Mouse (Mus musculus): ENCODE measurements around the gene Zfpm1. TPM values are rescaled to one million over a fixed set of nuclear protein-coding genes. Genes with fewer than 3 reads are reported as not detected.
A peak's percentile ranks its signal among the peaks of the same experiment; 100 is the strongest.

Zfpm1 gene
- 24.6 and 51.1 TPM in 2 replicates for polyA plus RNA-seq (2012; rRNA removed)

DNA sequence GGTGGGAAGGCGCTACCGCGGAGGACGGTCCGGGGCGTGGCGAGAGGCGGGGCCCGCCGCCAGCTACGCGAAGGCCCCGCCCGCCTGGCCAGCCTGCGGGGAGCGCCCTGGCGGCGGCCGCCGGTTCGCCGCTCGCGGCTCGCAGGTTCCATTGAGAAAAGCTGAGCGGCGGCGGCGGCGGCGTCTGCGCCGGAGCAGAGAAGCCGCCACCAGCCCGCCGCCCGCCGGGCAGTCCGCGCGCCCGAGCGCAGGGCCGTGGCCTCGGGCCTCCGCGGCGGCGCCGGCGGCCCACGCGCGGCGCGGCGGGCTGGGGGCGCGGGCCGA is at the start of gene Zfpm1:
Zfpm1 (plus strand) TSS at position 107 of the 324 bp plus-strand sequence.
- DNase-seq (ENCODE audit: low read depth, low spot score) = no peak
- WGBS = 5% methylated on average over 60 of the region's 60 CpGs

DNA sequence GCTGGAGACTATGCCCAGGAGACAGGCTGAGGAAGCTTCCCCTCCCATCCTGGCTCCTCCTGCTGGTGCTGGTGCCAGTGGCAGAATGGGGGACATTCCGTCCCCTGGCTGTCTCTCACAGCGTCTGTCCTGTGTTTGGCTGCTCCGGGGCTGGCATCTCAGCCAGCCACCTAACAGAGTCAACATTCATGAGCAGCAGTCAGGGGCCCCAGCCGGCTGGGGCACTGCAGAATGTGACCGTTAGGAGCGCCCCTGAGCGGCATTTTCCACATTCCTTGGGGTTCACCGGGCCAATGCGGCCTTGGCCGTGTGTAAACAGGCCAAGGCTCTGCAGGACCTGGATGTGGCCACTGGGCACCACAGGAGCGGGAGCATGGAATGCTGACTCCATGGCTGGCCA is 47.9 kb upstream of the Zfpm1 start:
- 25% methylated on average over 11 of the region's 11 CpGs for WGBS
- no peak for DNase-seq (ENCODE audit: low read depth, low spot score)

DNA sequence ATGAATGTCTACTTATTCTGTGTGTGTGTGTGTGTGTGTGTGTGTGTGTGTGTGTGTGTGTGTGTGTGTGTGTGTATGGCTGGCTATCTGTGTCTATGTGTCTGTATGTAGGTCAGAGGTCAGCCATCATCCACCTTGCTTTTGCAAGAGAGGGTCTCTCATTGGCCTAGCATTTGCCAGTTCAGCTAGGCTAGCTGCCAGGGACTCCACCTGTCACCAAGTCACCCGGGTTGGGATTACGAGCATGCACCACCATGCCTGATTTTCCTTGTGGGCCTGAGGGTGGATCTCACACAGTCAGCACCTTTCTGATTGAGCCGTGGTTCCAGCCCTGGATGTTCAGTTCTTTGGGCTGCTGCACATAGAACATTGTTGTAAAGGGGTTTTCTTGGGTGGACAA is 45.4 kb upstream of the Zfpm1 start:
- 59% methylated on average over 3 of the region's 3 CpGs for WGBS
- no peak for DNase-seq (ENCODE audit: low read depth, low spot score)

DNA sequence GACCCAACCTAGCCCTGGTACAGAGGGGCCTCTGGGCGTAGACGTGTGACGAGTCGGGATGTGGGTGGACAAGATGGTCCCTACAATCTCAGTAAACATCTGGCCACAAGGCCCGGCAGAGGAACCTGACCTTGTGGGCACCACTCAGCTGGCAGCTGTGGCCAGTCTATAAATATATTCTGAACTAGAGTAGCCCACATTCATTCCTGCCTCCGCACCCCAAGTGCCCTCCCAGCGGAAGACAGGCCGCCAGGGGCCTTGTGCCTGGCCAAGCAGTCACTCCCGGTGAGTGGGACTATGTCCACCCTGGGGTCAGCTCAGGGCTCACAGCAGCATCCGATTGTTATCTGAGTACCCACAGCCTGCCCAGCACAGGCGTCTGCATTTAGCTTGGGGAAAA is 43.7 kb upstream of the Zfpm1 start:
- WGBS = 66% methylated on average over 11 of the region's 11 CpGs
- DNase-seq (ENCODE audit: low read depth, low spot score) = no peak

DNA sequence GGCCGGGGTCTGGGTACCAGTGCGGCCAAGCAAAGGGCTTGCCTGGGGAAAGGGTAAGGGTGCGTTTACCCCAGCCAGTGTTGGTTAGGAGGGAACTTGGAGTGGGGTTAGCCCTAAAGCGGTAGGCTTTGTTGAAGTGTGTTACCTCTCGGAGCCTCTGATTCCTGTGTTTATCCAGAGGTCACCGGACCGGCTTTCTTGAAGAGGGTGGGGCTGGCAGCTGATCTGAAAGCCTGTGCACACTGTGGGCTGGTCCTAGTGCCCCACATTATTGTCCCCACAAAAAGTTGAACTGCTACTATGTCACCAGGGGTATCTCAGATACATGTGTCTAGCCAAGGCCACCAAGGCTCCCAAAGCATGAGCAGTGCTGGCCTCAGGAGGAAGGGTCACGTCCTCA is 43.2 kb upstream of the Zfpm1 start:
- DNase-seq (ENCODE audit: low read depth, low spot score) = no peak
- 25% methylated on average over 8 of the region's 8 CpGs for WGBS

DNA sequence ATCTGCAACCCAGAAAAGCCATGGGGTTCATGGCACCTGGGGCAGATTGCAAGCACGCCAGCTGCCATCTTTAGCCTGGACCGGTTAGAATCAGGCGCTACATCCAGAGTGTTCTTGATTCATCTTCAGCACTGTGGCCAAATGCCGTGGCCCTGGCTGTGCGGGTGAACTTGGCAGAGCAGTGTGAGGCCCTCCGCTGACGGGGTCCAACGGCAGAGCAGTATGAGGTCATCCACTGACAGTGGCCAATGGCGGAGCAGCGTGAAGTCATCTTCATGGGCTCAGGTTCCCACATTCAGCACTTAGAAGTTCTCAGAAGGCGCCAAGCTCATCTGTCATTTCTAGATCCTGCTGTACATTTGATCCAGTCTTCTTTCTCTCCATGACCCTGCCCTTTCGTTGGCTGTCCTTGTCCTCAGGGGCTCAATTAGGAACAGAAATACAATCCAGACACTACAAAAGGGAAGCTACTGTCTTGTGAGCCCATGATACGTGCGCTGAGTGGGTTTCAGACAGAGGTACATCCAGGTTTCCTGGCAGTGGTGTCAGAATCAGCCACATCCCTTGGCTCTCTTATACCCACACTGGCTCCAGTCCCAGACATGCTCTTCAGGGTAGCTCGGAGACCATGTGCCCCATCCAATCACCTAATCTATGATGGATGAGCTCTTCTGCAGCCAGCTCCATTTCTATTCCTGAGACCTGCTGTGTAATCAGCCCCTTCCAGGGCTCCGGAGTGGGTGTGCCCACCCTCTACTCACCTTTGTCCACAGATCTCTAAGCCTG is 41.5 kb upstream of the Zfpm1 start:
- no peak for DNase-seq (ENCODE audit: low read depth, low spot score)
- 85% methylated on average over 16 of the region's 16 CpGs for WGBS

DNA sequence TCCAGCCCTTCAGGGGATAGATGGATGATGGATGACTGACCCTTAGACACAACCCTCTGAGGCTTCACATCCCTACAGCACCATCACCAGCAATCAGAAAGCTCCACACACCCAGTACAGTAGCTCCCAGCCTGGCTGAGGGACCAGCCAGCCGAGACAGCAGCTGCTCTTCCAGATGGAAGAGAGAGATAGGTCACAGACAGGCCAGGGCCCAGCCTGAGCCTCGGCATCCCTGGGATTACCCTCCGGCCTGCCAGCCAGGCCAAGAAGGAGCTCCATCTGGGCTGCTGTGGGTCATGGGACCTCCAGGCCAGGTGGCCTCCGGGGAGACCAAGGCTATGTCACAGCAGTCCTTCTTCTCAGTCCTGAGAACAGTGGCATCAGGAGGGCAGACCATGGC is 38.6 kb upstream of the Zfpm1 start:
- no peak for DNase-seq (ENCODE audit: low read depth, low spot score)
- WGBS = 77% methylated on average over 4 of the region's 4 CpGs

DNA sequence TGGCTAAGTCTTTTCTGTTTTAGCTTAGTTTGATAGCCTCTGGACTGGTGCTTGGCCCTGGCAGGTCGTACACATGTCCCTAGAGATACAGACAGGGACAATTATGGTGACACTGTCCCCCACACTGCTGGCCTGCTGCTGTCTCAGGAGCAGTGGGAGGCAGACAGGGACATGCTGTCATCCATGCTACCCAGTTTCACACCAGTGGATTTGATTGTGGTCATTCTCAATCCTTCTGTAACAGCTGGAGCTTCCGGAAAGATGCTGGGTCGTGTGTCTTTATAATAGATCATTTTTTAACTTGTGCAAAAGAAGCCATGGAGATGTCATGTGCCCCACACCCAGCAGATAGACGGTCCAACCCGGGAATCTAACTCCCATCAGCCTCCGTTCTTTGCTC is 36.8 kb upstream of the Zfpm1 start:
- no peak for DNase-seq (ENCODE audit: low read depth, low spot score)
- 74% methylated on average over 6 of the region's 6 CpGs for WGBS

DNA sequence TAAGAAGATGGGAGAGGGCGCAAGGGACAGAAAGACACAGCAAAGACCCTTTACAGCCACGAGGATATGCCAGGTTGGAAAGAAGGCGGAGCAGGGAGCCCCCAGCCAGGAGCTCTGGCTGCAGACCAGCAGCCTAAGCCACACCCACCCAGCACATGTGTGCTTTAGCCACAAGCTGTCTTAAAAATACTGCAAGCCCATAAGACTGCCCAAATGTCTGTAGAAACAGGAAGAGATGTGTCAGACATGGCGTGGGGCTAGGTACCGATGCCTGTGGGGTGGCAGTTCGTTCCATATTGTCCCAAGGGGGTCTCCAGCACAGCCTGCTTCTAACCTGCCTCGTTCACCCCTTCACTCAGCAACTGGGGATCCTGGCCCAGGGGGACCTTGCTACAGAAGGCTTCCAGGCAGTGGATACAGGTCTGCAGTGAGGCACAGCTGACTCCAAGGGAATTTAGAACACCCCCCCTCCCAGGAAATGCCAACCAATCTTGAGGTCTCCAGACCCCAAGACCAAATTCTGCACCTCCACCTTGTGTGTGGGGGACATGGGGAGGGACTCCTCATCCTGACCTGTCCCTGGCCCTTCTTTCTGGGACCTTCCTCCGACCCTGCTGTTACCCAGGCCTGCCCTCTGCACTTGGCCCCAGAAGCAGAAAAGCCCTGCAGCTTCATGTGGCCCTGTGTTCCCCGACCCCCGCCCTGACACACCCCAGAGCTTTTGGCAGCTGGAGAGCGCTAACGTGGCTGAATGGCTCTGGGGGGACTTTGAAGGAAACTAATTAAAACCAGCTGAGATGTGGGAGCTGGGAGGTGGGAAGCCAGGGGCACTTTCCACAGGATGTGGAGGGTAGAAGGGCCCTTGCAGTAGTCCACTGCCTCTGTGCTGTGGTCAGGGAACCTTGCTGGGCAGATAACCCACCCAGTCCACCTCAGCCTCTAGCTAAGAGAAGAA is 35.4 kb upstream of the Zfpm1 start:
- 28% methylated on average over 12 of the region's 12 CpGs for WGBS
- DNase-seq (ENCODE audit: low read depth, low spot score) = no peak

DNA sequence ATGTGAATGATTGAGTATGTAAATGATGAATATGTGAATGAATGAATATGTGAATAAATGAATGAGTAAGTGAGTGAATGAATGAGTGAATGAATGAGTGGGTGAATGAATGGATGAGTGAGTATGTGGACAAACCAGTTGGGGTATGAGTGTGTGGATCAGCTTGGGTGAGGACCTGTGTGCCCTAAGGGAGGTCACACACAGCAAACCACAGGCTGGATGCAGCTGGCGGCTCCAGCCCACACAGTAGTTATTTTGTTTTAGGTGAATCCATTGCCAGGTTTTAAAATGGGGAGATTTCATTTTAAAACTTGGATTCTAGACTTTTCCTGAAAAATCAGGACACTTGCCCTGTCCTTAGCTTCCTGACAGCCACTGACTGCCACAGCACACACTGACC is 30.2 kb upstream of the Zfpm1 start:
- DNase-seq (ENCODE audit: low read depth, low spot score) = no peak
- 85% methylated on average over 1 of the region's 1 CpGs for WGBS

DNA sequence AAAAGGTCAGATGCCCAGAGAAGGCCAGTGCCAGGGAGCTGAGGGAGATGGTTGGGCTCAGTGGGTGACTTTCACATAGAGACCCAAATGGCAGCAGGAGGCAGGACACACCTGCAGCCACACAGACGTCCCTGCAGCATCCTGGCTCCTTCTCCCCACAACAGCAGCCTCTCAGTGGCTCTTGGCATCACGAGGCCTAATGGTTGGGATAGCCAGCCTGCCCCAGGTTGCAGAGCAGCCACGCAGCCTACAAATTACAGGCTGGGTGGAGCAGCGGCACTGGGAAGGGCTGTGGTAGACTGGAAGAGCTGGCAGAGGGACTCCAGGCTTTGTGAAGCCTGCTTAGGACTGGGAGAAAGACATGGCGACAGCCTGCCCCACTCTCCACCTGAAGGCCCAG is 29.6 kb upstream of the Zfpm1 start:
- DNase-seq (ENCODE audit: low read depth, low spot score) = no peak
- 39% methylated on average over 5 of the region's 5 CpGs for WGBS

DNA sequence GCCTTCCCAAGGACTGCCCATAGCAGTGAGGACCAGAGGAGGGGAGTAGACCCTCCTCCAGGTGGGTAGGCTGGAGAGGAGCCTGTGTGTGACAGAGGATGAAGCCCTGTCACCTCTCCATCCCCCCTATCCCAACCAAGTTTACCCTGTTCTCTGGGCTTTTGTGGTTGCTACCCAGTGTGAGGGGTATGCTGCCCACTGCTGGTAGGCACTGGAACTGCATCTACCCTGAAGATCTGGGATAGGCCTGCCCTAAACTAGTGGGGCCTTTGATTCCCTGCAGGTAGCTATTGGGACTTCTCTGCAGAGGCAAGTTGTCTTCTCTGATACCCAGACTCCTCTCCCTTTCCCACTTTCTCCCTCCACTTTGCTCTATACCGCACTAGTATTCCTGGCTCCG is 22.6 kb upstream of the Zfpm1 start:
- DNase-seq (ENCODE audit: low read depth, low spot score) = peak; percentile 16
- 71% methylated on average over 2 of the region's 2 CpGs for whole genome bisulfite sequencing

DNA sequence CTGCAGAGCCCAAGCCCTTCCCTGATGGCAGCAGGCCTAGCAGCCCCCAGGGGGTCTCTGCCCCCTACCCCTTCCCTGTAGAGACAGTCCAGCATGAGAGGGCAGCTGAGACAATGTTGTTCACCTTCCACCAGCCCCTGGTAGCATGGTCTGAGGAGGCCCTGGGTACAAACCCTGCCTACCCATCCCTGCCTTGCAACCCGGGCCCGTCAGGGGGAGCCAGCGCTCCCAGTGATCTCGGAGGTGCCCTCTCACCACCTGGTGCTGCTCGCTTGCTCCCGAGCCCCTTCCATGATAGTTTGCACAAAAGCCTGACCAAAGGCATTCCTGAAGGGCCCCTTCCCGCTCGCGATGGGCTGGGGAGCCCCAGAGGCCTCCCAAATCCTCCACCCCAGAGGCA is 21.2 kb upstream of the Zfpm1 start:
- WGBS = 64% methylated on average over 9 of the region's 9 CpGs
- no peak for DNase-seq (ENCODE audit: low read depth, low spot score)

DNA sequence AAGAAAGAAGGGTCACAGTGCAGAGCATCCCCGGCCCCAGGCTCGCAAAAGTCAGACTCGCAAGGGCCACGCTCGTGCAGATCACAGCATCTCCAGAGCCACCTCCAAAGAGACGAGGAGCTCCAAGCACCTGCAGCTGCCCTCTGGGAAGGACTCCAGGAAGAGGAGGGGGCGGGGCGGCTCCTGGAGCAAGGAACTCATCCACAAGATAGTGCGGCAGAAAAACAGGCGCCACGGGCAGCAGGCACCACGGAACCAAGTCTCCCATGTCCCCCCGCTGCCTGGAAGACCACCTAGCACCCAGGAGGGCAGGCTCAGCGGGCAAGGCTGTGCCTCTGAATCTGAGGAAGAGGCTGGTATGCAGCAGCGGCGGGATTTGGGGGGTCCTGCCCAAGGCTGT is 19.1 kb upstream of the Zfpm1 start:
- DNase-seq (ENCODE audit: low read depth, low spot score) = no peak
- 55% methylated on average over 16 of the region's 16 CpGs for WGBS

DNA sequence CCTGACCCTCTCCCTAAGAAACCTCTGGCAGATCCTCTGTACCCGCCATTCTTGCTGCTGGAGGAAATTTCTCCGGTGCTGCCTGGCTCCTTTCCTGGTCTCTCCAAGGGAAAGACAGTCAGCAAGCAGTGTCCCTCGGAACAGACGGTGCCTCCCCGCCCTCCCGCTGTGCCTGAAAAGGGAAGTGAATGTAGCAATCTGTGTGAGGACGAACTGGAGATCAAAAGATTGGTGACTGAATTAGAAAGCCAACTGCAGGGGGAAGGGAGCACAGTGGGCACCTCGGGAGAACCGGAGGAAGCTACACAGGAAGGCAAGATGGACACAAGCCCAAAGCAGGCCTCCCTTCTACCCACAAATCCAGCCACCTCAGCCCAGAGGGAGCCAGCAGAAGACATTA is 17.7 kb upstream of the Zfpm1 start:
- DNase-seq (ENCODE audit: low read depth, low spot score) = no peak

DNA sequence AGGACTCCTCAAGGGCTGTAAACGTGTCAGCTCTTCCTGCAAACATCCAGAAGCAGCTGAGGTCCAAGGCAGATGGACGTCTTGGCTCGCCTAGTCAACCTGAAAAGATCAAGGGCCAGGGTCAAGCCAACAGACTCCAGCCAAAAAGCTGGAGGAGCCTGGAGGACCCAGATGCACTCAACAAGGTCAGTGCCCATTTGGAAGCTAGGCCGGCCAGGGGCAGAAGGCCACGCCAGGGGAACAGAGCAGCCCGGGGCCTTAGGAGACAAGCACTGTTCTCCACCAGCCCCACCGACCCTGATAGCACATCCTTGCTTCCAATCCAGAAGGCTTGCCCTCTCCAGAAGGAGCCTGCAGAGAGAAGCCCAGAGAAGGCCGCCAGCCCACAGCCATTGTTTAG is 16.4 kb upstream of the Zfpm1 start:
- no peak for DNase-seq (ENCODE audit: low read depth, low spot score)
- WGBS = 80% methylated on average over 8 of the region's 8 CpGs

More for the DNA sequence above, 17.7 kb upstream of the Zfpm1 start:
- WGBS = 39% methylated on average over 9 of the region's 9 CpGs

DNA sequence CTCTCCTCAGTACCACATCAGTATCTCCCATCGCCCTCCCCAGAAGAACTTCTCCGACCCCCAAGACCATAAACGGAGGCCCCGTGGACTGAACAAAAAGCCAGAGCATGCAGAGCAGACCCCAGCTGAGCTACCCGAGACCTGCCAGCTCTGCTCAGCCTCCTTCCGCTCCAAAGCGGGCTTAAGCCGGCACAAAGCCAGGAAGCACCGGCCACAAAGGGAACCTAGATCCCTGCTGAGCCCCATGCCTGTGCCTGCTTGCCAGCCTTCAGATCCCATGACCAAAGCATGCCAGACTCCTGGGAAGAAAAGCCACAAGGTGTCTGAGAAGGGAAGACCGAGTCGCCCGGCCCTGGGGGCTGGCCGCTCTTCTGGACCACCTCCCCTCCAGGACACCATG is 15.1 kb upstream of the Zfpm1 start:
- DNase-seq (ENCODE audit: low read depth, low spot score) = no peak
- 69% methylated on average over 13 of the region's 13 CpGs for WGBS

DNA sequence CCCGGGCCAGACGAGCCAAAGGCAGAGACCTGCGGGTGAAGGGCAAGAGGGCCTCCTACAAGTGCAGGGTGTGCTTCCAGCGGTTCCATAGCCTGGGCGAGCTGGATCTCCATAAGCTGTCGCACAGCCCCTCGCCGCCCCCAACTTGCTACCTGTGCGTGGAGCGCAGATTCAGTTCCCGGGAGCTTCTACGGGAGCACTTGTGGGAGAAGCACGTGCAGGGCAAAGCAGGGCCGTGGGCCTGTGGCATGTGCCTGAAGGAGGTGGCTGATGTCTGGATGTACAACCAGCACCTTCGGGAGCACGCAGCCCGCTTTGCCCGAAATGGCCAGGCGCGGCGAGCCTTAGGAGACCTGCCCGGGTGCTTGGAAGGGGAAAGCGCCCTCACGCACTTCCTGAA is 13.1 kb upstream of the Zfpm1 start:
- WGBS = 66% methylated on average over 24 of the region's 24 CpGs

DNA sequence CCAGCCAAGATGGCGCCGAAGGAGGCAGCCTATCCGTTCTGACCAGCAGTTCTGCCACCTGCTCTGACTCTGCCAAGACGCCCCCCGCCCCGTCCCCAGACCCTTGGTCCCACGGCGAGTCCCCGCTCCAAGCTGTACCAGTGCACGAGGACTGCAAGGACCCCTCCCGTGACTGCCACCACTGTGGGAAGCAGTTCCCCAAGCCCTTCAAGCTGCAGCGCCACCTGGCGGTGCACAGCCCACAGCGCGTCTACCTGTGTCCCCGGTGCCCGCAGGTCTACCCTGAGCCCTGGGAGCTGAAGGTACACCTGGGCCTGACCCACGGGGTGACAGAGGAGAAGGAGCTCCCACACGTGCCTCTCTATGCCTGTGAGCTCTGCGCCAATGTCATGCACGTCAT is 12.5 kb upstream of the Zfpm1 start:
- WGBS = 7% methylated on average over 21 of the region's 21 CpGs
- no peak for DNase-seq (ENCODE audit: low read depth, low spot score)

More for the DNA sequence above, 13.1 kb upstream of the Zfpm1 start:
- DNase-seq (ENCODE audit: low read depth, low spot score) = no peak

DNA sequence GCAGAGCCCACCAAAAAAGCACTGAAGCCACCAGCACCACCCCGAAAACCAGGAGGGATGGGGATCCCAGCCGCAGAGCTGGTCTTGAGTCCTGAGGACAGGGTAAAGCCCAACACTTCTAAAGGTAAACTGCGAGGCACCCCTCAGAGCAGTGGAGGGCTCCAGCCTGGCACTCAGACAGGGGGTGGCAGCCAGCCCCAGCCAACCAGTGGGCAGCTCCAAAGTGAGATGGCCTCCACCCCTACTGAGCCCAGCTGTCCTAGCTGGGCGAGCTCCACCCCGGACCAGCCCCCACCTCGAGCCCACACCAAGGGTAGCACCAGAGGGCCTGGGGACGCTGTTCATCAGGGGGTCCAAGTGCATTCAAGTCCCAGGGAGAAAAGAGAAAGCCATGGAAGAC is 11.4 kb upstream of the Zfpm1 start:
- WGBS = 86% methylated on average over 7 of the region's 7 CpGs
- no peak for DNase-seq (ENCODE audit: low read depth, low spot score)

DNA sequence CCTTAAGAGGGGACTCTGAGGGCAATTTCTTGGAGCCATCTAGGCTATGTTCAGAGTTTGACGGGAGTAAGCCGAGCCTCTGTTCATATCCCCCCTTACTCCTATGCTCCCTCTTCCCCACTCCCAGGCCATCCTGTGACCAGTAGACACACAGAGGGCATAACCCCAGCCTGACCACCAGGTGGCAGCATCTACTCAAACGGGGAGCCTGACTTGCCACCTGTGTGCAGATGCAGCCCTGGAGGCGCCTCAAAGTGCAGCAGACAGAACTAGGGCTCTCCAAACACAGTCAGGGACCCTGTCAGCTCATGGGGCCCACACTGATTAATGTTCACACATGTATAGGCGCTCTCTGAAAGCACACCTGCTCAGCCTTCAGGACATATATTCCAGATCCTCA is 8.8 kb upstream of the Zfpm1 start:
- 3% methylated on average over 5 of the region's 5 CpGs for WGBS
- peak; percentile 59 for DNase-seq (ENCODE audit: low read depth, low spot score)
